ENCODE assay signal across 11 mouse cellular contexts in the genomic region with DNA sequence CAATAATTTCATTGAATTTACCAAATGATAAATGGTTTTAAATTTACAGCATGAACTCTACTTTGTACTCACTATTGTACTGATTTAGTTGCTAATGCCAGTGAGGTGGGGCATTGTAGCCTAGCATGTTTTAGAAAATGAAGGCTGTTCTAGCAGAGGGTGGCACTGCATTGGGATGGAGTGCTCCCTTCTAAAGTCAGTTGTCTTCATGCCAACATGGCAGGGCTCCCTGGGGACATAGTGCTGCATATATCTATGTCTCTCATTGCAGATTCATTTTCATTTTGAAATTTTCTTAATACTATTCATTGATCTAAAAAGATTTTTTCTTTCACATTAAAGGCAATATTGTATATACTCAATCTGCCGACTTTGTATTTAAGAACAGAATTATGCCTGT.
DNase-seq lines count a peak whose midpoint lies in the region.
"Had no signal": no experiment of that assay in that cellular context is flagged by ENCODE, and none has a peak within 500 bp of the region (broad histone marks: within the 10 kb centered on the region; RNA-seq: fewer than 3 reads in every experiment).

No protein-coding gene starts in this region.

- peak; percentile 47 for DNase-seq in cerebellum, adult 9-10 months
- DNase-seq in cerebellum, adult 8-10 months: no peak
- peak; percentile 50 to 51 for DNase-seq in cerebellum, postnatal 14 days
- no peak for DNase-seq in cerebellum, adult 11-12 months
- DNase-seq in left cerebral cortex, postnatal 4 days: peak; percentile 33
- no peak for DNase-seq in left cerebral cortex, postnatal 10 days (ENCODE audit: extremely low spot score in 1 of 2, low spot score in 2 of 2)
- DNase-seq: adrenal gland, adult 2 months; adrenal gland, postnatal 10 days; adrenal gland, postnatal 25 days; cerebellum, adult 9-11 months; embryo, embryonic 11 days had no signal

- intact Hi-C loops in left cerebral cortex, postnatal 4 days (cut with DNase I): no loop called here
- intact Hi-C loops in left cerebral cortex, postnatal 10 days (cut with DNase I): no loop called here

Comparison
In these comparisons a context has a peak if more than half of its experiments do, and no peak if none do; other contexts are left out.
1. DNase-seq: peak in cerebellum, adult 9-10 months (single experiment), cerebellum, postnatal 14 days (2 of 2) and left cerebral cortex, postnatal 4 days (single experiment); none in cerebellum, adult 8-10 months (single experiment), cerebellum, adult 11-12 months (single experiment) and left cerebral cortex, postnatal 10 days (0 of 2).